Mouse (Mus musculus) liver, embryonic 12.5 days (tissue): ENCODE measurements around the gene Fbxw9. TPM values are rescaled to one million over a fixed set of nuclear protein-coding genes. Genes with fewer than 3 reads are reported as not detected.

Experiments used
- ATAC-seq: fragments of 200-750 bp; cut with Nextera tagmentation; 2 replicates; pipeline ENCODE4 v1.8.0; 2017; ENCODE audit warnings: moderate number of reproducible peaks, mild to moderate bottlenecking, moderate library complexity
- H3K27ac ChIP-seq: fragments of 300-500 bp; sonication (generic); 2 replicates; pipeline ENCODE4 v1.5.1; 2016; ENCODE audit warnings: mild to moderate bottlenecking
- H3K27me3 ChIP-seq: fragments of 300-500 bp; sonication (generic); replicated peaks from 2 replicates; pipeline ENCODE4 v1.6.1; 2016; ENCODE audit warnings: mild to moderate bottlenecking, moderate library complexity
- H3K36me3 ChIP-seq: fragments of 300-500 bp; sonication (generic); 2 replicates; pipeline ENCODE4 v1.6.1; 2016; ENCODE audit warnings: mild to moderate bottlenecking, moderate library complexity
- H3K4me1 ChIP-seq: fragments of 300-500 bp; sonication (generic); 2 replicates; pipeline ENCODE4 v1.6.1; 2016
- H3K4me2 ChIP-seq: fragments of 300-500 bp; sonication (generic); 2 replicates; pipeline ENCODE4 v1.6.1; 2016; ENCODE audit warnings: mild to moderate bottlenecking, moderate library complexity
- H3K4me3 ChIP-seq: fragments of 300-500 bp; sonication (generic); 2 replicates; pipeline ENCODE4 v1.5.1; 2016; ENCODE audit warnings: mild to moderate bottlenecking, moderate library complexity
- H3K9ac ChIP-seq: fragments of 300-500 bp; sonication (generic); 2 replicates; pipeline ENCODE4 v1.6.1; 2016; ENCODE audit warnings: mild to moderate bottlenecking, moderate library complexity
- H3K9me3 ChIP-seq: fragments of 300-500 bp; sonication (generic); replicated peaks from 2 replicates; pipeline ENCODE4 v1.6.1; 2016; ENCODE audit warnings: mild to moderate bottlenecking, moderate library complexity
- WGBS: fragments of 180-500 bp; shearing (Covaris S2); methylation state at CpG from one replicate; pipeline ENCODE4 v1.1.7; 2016; ENCODE audit not compliant: insufficient replicate concordance; 5-methylcytosine and 5-hydroxymethylcytosine counted together
- polyA plus RNA-seq: library from polyadenylated mRNA; unstranded; fragments of >200 nt; fragmentation: Nextera tagmentation; extraction: Ambion mirVana; gene quantifications from 2 replicates; pipeline ENCODE4 v1.2.1, GENCODE M21; 2016

Gene Fbxw9
- polyA plus RNA-seq, 1 experiment from 2014 or later: 9.5 TPM

DNA sequence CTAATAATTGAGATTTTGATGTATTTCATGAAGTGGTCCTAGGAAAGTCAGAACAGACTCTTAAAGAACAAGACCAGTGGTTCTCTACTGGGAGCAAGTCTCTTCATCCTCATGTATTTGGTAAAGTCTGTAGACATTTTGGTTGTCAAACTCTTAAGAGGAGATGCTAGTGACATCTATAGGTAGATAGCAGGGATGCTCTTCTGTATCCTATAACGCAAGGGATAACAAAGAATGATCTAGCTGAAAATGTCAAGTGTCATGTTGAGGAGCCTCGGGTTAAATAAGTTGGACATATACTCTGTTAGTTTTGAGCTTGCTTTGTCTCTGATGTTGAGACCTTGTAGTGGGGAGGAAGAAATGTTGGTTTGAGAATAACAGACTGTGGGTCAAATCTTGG lies 31.9 kb upstream of the Fbxw9 start:
- WGBS: 22% methylated on average over 2 of the region's 2 CpGs
- ATAC-seq: no peak
- peaks cover 60% of the 10 kb centered on the region for H3K36me3 ChIP-seq
- H3K9me3 ChIP-seq: no peaks in the 10 kb centered on the region
- peak overlapping the region; percentile 96 for H3K4me2 ChIP-seq
- H3K9ac ChIP-seq: peak overlapping the region; percentile 100
- H3K27ac ChIP-seq: peak overlapping the region; percentile 96; the same call in 1 of the 2 replicates
- H3K4me1 ChIP-seq: peaks cover 62% of the 10 kb centered on the region
- peak overlapping the region; percentile 100 for H3K4me3 ChIP-seq
- no peaks in the 10 kb centered on the region for H3K27me3 ChIP-seq

DNA sequence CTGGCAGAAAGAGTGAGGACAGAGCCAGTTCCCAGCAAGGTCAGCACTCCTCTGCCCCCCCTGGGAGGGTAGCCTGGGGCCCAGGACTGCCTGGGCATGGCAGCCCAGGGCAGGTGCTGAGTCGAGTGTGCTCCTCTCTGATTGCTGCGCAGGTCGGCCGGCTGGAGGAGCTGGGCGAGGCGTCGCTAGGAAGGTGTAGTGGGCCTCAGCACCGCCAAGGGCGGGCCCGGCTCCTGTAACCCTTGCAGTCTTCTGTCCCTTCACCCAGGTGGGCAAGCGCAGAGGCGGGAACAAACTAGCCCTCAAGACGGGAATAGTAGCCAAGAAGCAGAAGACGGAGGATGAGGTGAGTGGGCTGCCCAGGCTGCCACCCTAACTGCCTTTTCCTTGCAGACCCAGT lies 30.6 kb upstream of the Fbxw9 start:
- Histone ChIP-seq H3K27me3 (no peaks in the 10 kb centered on the region), H3K36me3 (peaks cover 61% of the 10 kb centered on the region), H3K9ac (peak overlapping the region; percentile 100), H3K27ac (peak overlapping the region; percentile 61), H3K9me3 (no peaks in the 10 kb centered on the region), H3K4me3 (peak overlapping the region; percentile 100), H3K4me2 (peak overlapping the region; percentile 96), H3K4me1 (peaks cover 66% of the 10 kb centered on the region)
- 81% methylated on average over 14 of the region's 14 CpGs for WGBS
- no peak for ATAC-seq

- no peak for ATAC-seq
- peaks cover 61% of the 10 kb centered on the region for H3K36me3 ChIP-seq
- no peaks in the 10 kb centered on the region for H3K27me3 ChIP-seq
- 77% methylated on average over 4 of the region's 4 CpGs for WGBS
- H3K4me3 ChIP-seq: no peak overlapping the region
- H3K27ac ChIP-seq: 0 out of 2 replicates have a peak overlapping the region, but pooled peaks have one; percentile 26
- peaks cover 68% of the 10 kb centered on the region for H3K4me1 ChIP-seq
- H3K4me2 ChIP-seq: no peak overlapping the region
- no peaks in the 10 kb centered on the region for H3K9me3 ChIP-seq
- no peak overlapping the region for H3K9ac ChIP-seq
Observed at GRCm38 (mm10) chr8:85032622-85033311, 27.1 kb upstream of the Fbxw9 start.

GRCm38 (mm10) chr8:85033867-85034266 lies 26.0 kb upstream of the Fbxw9 start:
- no peak for ATAC-seq
- Histone ChIP-seq H3K36me3 (peaks cover 54% of the 10 kb centered on the region), H3K9ac (no peak overlapping the region), H3K4me2 (peak overlapping the region; percentile 98), H3K27ac (peak overlapping the region; percentile 97), H3K4me3 (no peak overlapping the region), H3K9me3 (no peaks in the 10 kb centered on the region), H3K4me1 (peaks cover 68% of the 10 kb centered on the region), H3K27me3 (no peaks in the 10 kb centered on the region)
- 40% methylated on average over 1 of the region's 1 CpGs for WGBS

- H3K4me3 ChIP-seq: peak overlapping the region; percentile 86
- H3K4me1 ChIP-seq: peaks cover 67% of the 10 kb centered on the region
- peak overlapping the region; percentile 79 for H3K9ac ChIP-seq
- ATAC-seq: no peak
- WGBS: 1% methylated on average over 13 of the region's 13 CpGs
- H3K4me2 ChIP-seq: peak overlapping the region; percentile 98
- peaks cover 50% of the 10 kb centered on the region for H3K36me3 ChIP-seq
- peak overlapping the region; percentile 97 for H3K27ac ChIP-seq
- no peaks in the 10 kb centered on the region for H3K27me3 ChIP-seq
- H3K9me3 ChIP-seq: no peaks in the 10 kb centered on the region
Observed at GRCm38 (mm10) chr8:85034764-85035163, 25.1 kb upstream of the Fbxw9 start.

DNA sequence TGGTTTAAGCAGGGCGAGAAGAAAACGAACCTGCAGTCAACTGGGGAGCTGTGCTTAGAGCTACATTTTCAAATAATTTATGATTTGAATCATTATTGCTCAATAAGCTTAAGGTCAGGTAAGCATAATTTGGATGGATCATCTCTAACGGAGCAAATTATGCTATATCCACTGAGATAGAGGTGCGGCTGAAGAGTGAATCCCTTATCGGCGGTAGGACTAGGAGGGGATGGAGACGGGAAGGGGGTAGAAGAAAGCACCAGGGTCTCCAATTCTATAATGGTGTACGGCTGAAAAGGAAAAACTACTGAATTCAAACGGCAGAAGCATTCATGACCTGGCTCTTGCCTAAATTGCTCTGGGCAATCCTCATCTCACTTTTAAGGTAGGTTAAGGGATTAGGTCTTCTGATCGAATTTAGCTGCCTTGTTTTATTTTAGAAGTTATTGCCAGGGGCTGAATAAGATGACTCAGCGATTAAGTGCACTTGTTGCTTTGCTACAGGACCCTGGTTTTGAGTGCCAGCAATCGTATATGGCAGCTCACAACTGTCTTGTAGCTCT lies 24.6 kb upstream of the Fbxw9 start:
- H3K4me1 ChIP-seq: peaks cover 67% of the 10 kb centered on the region
- peaks cover 50% of the 10 kb centered on the region for H3K36me3 ChIP-seq
- H3K27ac ChIP-seq: peak overlapping the region; percentile 97
- H3K4me2 ChIP-seq: peak overlapping the region; percentile 98
- no peak for ATAC-seq
- no peaks in the 10 kb centered on the region for H3K27me3 ChIP-seq
- H3K9ac ChIP-seq: peak overlapping the region; percentile 79
- WGBS: 3% methylated on average over 12 of the region's 12 CpGs
- H3K9me3 ChIP-seq: no peaks in the 10 kb centered on the region
- peak overlapping the region; percentile 86 for H3K4me3 ChIP-seq

DNA sequence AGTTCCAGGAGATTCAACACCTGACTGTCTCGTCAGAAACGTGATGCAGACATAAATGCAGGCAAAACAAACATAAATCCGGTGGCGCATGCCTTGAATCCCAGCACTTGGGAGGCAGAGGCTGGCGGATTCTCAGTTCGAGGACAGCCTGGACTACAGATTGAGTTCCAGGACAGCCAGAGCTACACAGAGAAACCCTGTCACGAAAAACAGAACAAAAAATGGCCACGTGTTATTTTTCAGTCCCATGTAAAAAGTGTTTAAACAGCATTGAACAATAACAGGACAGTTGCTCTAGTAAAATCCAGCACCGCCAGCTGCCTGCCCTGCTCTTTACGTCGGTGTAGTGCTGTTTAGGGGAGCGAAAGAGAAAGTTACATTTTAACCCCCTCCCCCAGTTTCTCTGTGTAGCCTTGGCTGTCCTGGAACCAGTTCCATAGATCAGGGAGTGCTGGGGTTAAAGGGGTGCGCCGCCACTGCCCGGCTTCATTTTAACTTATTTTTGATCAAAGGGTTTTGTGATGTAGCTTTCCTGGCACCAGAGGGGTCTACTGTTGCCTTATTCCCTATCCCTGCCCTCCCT lies 24.0 kb upstream of the Fbxw9 start:
- Histone ChIP-seq H3K4me2 (peak overlapping the region; percentile 98), H3K36me3 (peaks cover 51% of the 10 kb centered on the region), H3K9ac (peak overlapping the region; percentile 79), H3K27ac (peak overlapping the region; percentile 97), H3K9me3 (no peaks in the 10 kb centered on the region), H3K4me3 (peak overlapping the region; percentile 86), H3K27me3 (no peaks in the 10 kb centered on the region), H3K4me1 (peaks cover 72% of the 10 kb centered on the region)
- WGBS: under 1% methylated on average over 15 of the region's 15 CpGs
- ATAC-seq: peak; percentile 12; the same call in 1 of the 2 replicates

GRCm38 (mm10) chr8:85036381-85036717 lies 23.5 kb upstream of the Fbxw9 start:
- Histone ChIP-seq H3K36me3 (peaks cover 51% of the 10 kb centered on the region), H3K4me1 (peaks cover 74% of the 10 kb centered on the region), H3K4me2 (peak overlapping the region; percentile 98), H3K27ac (peak overlapping the region; percentile 97), H3K9ac (peak overlapping the region; percentile 79), H3K27me3 (no peaks in the 10 kb centered on the region), H3K4me3 (peak overlapping the region; percentile 86), H3K9me3 (no peaks in the 10 kb centered on the region)
- under 1% methylated on average over 9 of the region's 9 CpGs for WGBS
- peak; percentile 37 for ATAC-seq

DNA sequence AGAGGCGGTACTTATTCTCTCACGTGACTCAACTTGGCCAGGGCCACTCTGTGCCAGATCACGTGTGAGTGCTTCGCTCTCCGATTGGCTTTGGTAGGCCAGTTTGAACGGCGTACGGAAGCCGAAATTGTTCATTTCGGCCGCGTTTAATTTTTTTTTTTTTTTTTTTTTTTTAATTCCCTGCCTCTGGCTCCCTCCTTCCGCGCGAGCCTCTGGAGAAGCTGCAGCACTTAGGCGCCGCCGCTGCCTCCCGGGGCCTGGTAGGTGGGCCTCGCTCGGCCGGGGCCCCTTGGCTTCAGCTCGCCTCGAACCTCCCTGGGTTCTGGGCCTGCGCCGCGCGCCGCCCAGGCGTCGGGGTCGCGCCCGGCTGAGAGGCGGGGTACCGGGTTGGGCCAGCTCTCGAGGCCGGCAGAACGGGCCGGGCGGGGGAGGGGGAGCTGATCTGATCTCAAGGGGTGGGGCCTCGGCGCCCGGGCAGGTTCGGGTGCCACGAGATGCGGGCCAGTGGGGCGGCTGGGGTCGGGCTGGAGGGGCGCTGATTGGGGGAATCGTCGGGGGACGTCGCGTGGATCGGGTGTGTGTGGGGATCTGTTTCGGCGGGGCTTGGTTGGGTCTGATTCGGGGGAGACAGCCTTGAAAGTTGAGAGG lies 23.0 kb upstream of the Fbxw9 start, which contains the start of gene Tnpo2:
TSS of gene Tnpo2 (plus strand) at position 198 of the 648 bp plus-strand sequence.
- H3K9me3 ChIP-seq: no peaks in the 10 kb centered on the region
- WGBS: under 1% methylated on average over 59 of the region's 59 CpGs
- H3K36me3 ChIP-seq: peaks cover 51% of the 10 kb centered on the region
- H3K9ac ChIP-seq: peak within 1 kb of the TSS; percentile 94
- peak within 1 kb of the TSS; percentile 86 for H3K4me3 ChIP-seq
- peak within 1 kb of the TSS; percentile 98 for H3K4me2 ChIP-seq
- peaks cover 78% of the 10 kb centered on the region for H3K4me1 ChIP-seq
- peak; percentile 86 for ATAC-seq
- H3K27me3 ChIP-seq: no peaks in the 10 kb centered on the region
- peak within 1 kb of the TSS; percentile 97 for H3K27ac ChIP-seq

DNA sequence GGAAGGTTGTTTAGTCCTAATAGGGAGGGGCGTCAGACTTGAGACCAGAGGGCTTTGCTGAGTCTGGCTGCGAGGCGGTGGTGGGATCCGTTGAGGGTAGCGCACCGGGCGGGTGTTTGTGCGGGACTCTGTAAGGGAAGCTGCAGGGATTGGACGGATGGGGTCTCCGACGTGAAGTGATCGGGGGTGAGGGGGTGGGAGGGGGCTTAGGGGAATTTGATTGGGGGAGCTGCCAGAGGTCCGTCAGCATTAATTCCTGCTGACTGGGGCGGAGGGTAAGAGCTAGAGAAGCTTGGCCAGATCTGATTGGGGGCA lies 22.5 kb upstream of the Fbxw9 start:
- Histone ChIP-seq H3K4me3 (peak overlapping the region; percentile 86), H3K9ac (peak overlapping the region; percentile 94), H3K9me3 (no peaks in the 10 kb centered on the region), H3K27me3 (no peaks in the 10 kb centered on the region), H3K36me3 (peaks cover 51% of the 10 kb centered on the region), H3K27ac (peak overlapping the region; percentile 97), H3K4me2 (peak overlapping the region; percentile 98), H3K4me1 (peaks cover 81% of the 10 kb centered on the region)
- peak; percentile 40 for ATAC-seq
- 1% methylated on average over 14 of the region's 14 CpGs for WGBS

DNA sequence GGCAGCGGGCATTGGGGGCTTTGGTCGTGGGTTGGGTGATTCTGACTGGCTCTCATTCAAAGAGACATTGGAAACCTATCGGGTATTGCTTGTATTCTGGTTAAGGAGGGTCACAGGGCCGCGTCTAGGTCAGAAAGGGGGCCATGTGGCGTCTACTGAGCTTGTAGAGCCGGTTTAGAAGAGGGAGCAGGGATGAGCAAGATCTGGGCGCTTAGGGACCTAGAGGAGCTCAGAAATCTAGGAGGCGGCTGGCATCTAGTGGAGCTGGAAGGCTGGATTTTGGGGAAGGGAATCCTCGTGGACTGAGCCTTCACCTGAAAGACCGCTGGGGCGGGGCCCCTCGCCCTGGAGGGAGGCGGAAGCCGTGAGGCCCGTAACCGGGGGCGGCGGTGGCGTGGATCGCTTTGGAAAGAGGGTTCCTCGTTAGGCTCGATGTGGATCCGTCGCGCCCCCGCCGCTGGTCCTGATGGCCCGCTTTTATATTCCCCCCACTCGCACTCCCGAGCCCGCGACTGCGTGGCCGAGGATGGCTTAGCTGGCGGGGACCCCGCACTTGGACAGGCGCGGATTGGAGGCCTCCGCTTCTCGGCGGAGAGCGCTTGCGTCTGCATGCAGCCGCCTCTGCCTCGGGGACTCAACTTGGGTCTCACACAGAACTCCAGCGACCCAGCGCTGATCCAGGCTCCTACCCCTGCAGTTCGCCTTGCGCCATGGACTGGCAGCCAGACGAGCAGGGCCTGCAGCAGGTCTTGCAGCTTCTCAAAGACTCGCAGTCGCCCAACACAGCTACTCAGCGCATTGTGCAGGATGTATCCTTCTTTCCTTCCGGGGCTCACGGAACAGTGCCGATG lies 21.9 kb upstream of the Fbxw9 start:
- Histone ChIP-seq H3K4me2 (peak overlapping the region; percentile 98), H3K9ac (peak overlapping the region; percentile 94), H3K27me3 (no peaks in the 10 kb centered on the region), H3K9me3 (no peaks in the 10 kb centered on the region), H3K4me1 (peaks cover 76% of the 10 kb centered on the region), H3K4me3 (peak overlapping the region; percentile 86), H3K27ac (peak overlapping the region; percentile 97), H3K36me3 (peaks cover 51% of the 10 kb centered on the region)
- ATAC-seq: peak; percentile 53
- 1% methylated on average over 57 of the region's 57 CpGs for WGBS
